Mouse (Mus musculus) E14TG2a.4 (cell line): ENCODE measurements at regions not wholly inside any gene's neighbourhood (a gene's known extent, or its start where the extent isn't known, plus 50 kb on each side); places are given as distances from the start of the nearest gene placed in this dataset.

Experiments used
- H3K27me3 ChIP-seq: 2 replicates; pipeline ENCODE4 v1.6.1; 2014; ENCODE audit warnings: low read length, control low read depth; ENCODE audit not compliant: insufficient read depth
- H3K36me3 ChIP-seq: 2 replicates; pipeline ENCODE4 v1.6.1; 2014; ENCODE audit warnings: low read length, control low read depth; ENCODE audit not compliant: insufficient read depth
- H3K4me1 ChIP-seq: replicated peaks from 2 replicates; pipeline ENCODE4 v1.6.1; 2014; ENCODE audit warnings: low read depth, low read length, control low read depth
- H3K4me3 ChIP-seq: replicated peaks from 2 replicates; pipeline ENCODE4 v1.5.1; 2014; ENCODE audit warnings: mild to moderate bottlenecking, low read length
- H3K9me3 ChIP-seq: 2 replicates; pipeline ENCODE4 v1.6.1; 2014; ENCODE audit warnings: low read length, control low read depth
- CTCF ChIP-seq: conservative IDR thresholded peaks from 2 replicates; pipeline ENCODE4 v1.5.1; 2014; ENCODE audit warnings: low read length
- NANOG ChIP-seq: IDR thresholded peaks from 2 replicates; pipeline ENCODE4 v1.6.1; 2014; ENCODE audit warnings: borderline replicate concordance, low read length, mixed read lengths
- POU5F1 ChIP-seq: IDR thresholded peaks from 2 replicates; pipeline ENCODE4 v1.6.1; 2014; ENCODE audit warnings: low read length, borderline replicate concordance

DNA sequence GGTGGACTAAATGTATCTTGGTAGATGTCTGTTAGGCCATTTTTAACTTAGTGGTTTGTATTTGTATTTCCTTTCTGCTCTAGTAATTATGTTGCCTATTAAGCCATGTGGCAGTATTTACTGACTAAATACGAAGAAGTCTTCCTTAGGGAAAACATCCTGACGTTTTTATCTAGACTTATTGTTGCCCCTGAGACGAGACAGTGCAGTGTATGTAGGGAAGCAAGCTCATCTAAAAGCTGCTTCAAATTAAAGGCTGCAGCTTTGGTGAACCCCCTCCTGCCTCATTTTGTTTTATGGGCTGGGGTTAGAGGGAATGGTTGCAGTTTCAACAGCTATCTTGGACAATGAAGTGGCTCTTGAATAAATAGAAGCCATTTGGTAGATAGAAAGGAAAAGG is 54.6 kb upstream of the C1galt1 start:
- no peaks in the 10 kb centered on the region for H3K4me1 ChIP-seq
- no peaks in the 10 kb centered on the region for H3K9me3 ChIP-seq
- no peak overlapping the region for H3K4me3 ChIP-seq
- no peaks in the 10 kb centered on the region for H3K27me3 ChIP-seq
- H3K36me3 ChIP-seq: no peaks in the 10 kb centered on the region
- TF ChIP-seq NANOG (no peak), POU5F1 (no peak), CTCF (no peak)

DNA sequence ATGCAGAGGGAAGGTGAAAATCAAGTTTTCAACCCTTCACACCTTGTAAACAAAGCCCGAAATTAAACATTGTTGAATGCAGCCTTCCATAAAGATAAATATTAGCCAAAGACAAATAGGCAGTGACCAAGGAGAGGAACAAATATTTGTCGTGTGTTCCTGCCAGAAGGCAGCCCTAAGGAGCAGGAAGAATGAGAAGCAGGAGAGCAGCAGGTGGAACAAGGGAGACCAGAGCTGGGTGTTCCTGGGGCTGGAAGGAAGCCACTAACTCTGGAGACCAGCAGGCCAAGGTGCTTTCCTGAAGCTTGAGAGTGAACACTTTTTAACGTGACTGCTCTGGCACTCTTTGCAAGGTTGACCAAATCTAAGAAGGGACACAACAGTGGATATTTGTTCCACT is 55.6 kb upstream of the C1galt1 start:
- no peaks in the 10 kb centered on the region for H3K36me3 ChIP-seq
- H3K4me3 ChIP-seq: no peak overlapping the region
- no peak for TF ChIP-seq POU5F1
- no peak for TF ChIP-seq NANOG
- no peak for TF ChIP-seq CTCF
- H3K9me3 ChIP-seq: no peaks in the 10 kb centered on the region
- H3K27me3 ChIP-seq: no peaks in the 10 kb centered on the region
- H3K4me1 ChIP-seq: no peaks in the 10 kb centered on the region

DNA sequence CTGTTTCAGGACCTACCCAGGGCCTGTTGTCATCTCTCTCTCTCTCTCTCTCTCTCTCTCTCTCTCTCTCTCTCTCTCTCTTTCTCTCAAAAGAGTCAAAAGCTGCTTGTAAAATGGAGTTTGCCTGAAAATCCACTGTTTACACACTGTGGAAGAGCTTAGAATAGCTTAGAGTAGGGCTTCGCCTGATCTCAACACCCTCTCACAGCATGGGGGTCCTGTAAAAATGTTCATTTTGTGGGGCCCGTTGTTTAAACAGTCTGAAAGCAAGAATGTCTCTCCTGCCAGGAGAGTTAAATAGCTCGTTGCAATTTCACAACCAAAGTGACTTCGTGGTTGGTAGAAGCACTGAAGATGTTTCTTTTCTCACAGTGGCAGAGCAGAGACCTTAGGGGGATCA is 59.2 kb upstream of the C1galt1 start:
- H3K4me1 ChIP-seq: no peaks in the 10 kb centered on the region
- no peak overlapping the region for H3K4me3 ChIP-seq
- no peaks in the 10 kb centered on the region for H3K9me3 ChIP-seq
- no peaks in the 10 kb centered on the region for H3K27me3 ChIP-seq
- no peaks in the 10 kb centered on the region for H3K36me3 ChIP-seq
- TF ChIP-seq NANOG: no peak
- no peak for TF ChIP-seq CTCF
- no peak for TF ChIP-seq POU5F1

DNA sequence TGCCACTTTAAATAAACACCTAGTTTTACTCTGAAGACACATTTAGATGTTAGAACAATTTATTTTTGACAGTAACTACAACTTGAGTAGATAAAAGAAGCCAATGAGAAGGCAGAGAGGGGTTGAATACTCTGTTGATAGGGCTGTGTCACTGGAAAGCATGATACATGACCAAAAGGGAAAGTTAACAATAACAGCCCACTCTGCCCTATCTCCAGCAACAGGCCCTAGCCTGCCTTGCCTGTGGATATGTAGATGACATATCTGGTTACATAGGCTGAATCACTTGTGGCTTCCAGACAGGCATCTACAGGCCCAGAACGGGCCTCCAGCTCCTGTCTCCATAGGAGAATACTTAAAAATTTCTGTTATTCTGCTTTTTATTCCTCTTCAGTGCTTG is 61.6 kb upstream of the C1galt1 start:
- H3K9me3 ChIP-seq: no peaks in the 10 kb centered on the region
- H3K4me3 ChIP-seq: no peak overlapping the region
- no peaks in the 10 kb centered on the region for H3K36me3 ChIP-seq
- peaks cover 9% of the 10 kb centered on the region for H3K4me1 ChIP-seq
- TF ChIP-seq CTCF (no peak), POU5F1 (no peak), NANOG (no peak)
- H3K27me3 ChIP-seq: no peaks in the 10 kb centered on the region

DNA sequence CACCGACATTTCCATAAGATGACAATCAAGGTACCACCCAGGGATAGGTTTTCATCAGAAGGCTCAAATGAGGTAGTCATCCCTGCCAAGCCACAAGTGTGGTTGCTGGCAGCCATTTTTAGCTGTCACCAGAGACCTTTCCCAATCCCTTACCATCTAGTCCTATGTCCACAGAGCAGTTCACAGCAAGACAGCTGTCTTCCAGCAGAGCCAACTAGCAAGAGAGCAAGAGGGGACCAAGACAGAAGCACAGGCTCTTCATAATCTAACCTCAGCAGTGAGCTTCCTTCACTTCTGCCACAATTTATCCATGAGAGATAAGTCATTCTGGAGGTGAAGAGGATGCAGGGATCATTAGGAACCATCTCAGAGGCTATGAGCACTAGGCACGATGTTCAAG is 64.7 kb upstream of the C1galt1 start:
- H3K27me3 ChIP-seq: no peaks in the 10 kb centered on the region
- no peak for TF ChIP-seq CTCF
- TF ChIP-seq POU5F1: no peak
- no peak for TF ChIP-seq NANOG
- H3K36me3 ChIP-seq: no peaks in the 10 kb centered on the region

DNA sequence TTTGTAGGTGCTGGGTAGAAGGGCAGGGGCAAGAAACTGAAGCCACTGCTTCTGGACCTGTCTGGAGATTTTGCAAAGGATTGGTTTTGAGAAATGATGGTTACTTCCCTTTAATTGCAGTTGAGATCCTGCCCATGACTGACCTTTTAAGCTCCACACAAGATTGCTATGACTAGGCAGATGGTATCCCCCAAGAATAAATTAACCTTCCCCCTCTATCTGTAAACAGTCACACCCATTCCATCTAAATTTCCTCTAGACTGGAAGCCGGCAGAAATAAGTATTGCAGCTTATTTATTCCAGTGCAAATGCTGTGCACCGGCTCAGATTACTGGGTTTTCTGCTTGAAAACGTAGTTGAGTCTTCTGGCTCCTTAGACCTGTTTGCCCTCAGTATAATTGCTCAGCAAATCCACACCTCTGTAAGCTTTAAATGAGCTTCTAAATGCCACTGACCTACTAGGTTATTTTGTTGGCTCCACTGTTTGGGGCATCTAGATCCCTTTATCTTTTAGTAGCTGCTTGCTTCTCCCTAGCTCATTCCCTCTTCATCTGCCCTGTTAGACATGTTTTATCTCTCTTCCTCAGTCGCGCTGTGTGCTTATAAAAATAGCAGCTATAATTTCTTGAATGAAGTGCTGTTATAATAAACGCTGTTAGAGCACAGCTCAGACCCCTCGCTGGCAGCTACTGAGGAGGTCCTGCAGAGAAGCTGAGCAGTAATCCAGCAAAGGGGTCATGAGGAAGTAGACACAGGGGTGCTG is 65.8 kb upstream of the C1galt1 start:
- TF ChIP-seq POU5F1 (no peak), NANOG (no peak), CTCF (no peak)
- Histone ChIP-seq H3K9me3 (no peaks in the 10 kb centered on the region), H3K4me3 (no peak overlapping the region), H3K27me3 (no peaks in the 10 kb centered on the region), H3K36me3 (no peaks in the 10 kb centered on the region), H3K4me1 (peaks cover 9% of the 10 kb centered on the region)

More for the DNA sequence above, 64.7 kb upstream of the C1galt1 start:
- Histone ChIP-seq H3K9me3 (no peaks in the 10 kb centered on the region), H3K4me1 (peaks cover 9% of the 10 kb centered on the region), H3K4me3 (no peak overlapping the region)

DNA sequence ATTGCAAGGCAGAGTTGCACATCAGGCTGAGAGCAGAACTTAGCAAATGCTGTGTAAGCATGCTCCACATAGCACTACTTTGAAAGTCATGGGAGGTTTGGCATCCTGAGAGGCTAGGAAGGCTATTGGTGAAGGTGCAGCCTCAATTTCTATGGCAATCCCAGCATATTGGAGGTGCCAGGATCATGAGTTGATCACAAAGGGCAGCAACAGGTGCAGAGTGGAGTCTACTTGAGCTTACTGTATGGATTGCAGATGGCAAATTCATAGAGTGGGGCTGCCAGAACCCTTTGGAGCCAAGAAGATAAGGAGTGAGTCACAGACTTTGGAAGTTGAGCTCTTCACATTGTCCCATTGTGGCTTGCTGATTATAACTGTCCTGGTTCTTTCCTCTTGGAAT is 75.4 kb upstream of the Asns start:
- no peaks in the 10 kb centered on the region for H3K36me3 ChIP-seq
- TF ChIP-seq NANOG (no peak), CTCF (no peak), POU5F1 (no peak)
- H3K4me3 ChIP-seq: no peak overlapping the region
- H3K27me3 ChIP-seq: no peaks in the 10 kb centered on the region
- peaks cover 4% of the 10 kb centered on the region for H3K4me1 ChIP-seq
- peaks cover 9% of the 10 kb centered on the region for H3K9me3 ChIP-seq

DNA sequence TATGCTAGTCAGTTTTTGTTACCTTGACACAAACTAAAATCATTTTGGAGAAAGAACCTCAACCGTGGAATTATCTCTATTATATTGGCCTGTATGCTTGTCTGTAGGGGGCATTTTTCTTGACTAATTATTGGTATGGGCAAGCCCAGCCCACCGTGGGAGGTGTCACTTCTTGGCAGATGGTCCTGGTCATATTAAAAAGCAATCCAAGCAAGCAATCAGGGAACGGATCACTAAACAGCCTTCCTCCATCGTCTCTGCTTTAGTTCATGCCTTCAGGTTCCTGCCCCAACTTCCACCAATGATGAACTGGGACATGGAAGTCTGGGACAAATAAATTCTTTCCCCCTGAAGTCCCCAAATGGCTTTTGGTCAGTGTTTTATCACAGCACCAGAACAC is 74.6 kb upstream of the Asns start:
- peaks cover 9% of the 10 kb centered on the region for H3K9me3 ChIP-seq
- TF ChIP-seq POU5F1 (no peak), NANOG (no peak), CTCF (no peak)
- H3K4me1 ChIP-seq: no peaks in the 10 kb centered on the region
- H3K4me3 ChIP-seq: no peak overlapping the region
- H3K36me3 ChIP-seq: no peaks in the 10 kb centered on the region
- H3K27me3 ChIP-seq: no peaks in the 10 kb centered on the region

DNA sequence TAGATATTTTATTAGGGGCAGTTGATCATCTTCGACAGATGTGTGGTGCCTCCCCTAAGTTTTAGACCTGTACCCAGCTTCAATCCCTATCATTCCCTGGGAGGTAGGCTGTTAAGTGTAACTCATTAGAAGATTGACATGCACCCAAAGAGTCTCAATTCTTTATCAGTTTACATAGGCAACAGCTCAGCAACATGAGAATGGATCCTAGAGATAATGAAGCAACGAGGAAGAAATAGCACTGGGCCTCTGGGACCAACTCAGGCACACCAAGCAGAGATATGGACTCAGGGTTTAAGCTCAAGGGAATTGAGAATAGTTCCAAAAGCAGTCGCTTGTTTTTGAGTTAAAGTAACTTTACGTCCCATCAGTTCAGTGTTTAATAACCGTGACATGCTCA is 66.3 kb upstream of the Asns start:
- Histone ChIP-seq H3K4me1 (0 out of 2 replicates have a peak, but pooled peaks cover 5% of the 10 kb centered on the region), H3K36me3 (no peaks in the 10 kb centered on the region), H3K9me3 (no peaks in the 10 kb centered on the region), H3K27me3 (no peaks in the 10 kb centered on the region), H3K4me3 (no peak overlapping the region)
- TF ChIP-seq NANOG: no peak
- TF ChIP-seq POU5F1: no peak
- no peak for TF ChIP-seq CTCF
